Mouse (Mus musculus) left cerebral cortex, adult 11 months (tissue): ENCODE data around the gene Cacna2d1.

Experiments
- DNase-seq: peaks from one replicate; pipeline ENCODE4 v3.0.0; 2022; ENCODE audit warnings: low spot score

Gene Cacna2d1

GRCm38 (mm10) chr5:16277058-16277457 lies 342.6 kb downstream of the Cacna2d1 start:
- DNase-seq, result no peak

GRCm38 (mm10) chr5:16281229-16281628 lies 346.7 kb downstream of the Cacna2d1 start:
- DNase-seq, result no peak

GRCm38 (mm10) chr5:16293223-16293622 lies 358.7 kb downstream of the Cacna2d1 start:
- DNase-seq, result peak; percentile 12

- DNase-seq, result no peak
These were observed 359.3 kb downstream of the Cacna2d1 start for GRCm38 (mm10) chr5:16293825-16294224.

GRCm38 (mm10) chr5:16294708-16295107 lies 360.2 kb downstream of the Cacna2d1 start:
- no peak for DNase-seq

- DNase-seq, result no peak
These were observed 362.8 kb downstream of the Cacna2d1 start for GRCm38 (mm10) chr5:16297170-16297771.

- no peak for DNase-seq
These were observed 365.1 kb downstream of the Cacna2d1 start for GRCm38 (mm10) chr5:16299631-16300030.

GRCm38 (mm10) chr5:16309168-16310006 lies 374.9 kb downstream of the Cacna2d1 start:
- DNase-seq, result peak; percentile 41

- DNase-seq, result no peak
These were observed 379.8 kb downstream of the Cacna2d1 start for GRCm38 (mm10) chr5:16314242-16314641.

GRCm38 (mm10) chr5:16315983-16316390 lies 381.5 kb downstream of the Cacna2d1 start:
- DNase-seq, result no peak

GRCm38 (mm10) chr5:16317680-16318242 lies 383.3 kb downstream of the Cacna2d1 start:
- DNase-seq, result no peak

- no peak for DNase-seq
These were observed 392.1 kb downstream of the Cacna2d1 start for GRCm38 (mm10) chr5:16326610-16327009.

- no peak for DNase-seq
These were observed 410.9 kb downstream of the Cacna2d1 start for GRCm38 (mm10) chr5:16345393-16345792.

GRCm38 (mm10) chr5:16355816-16356215 lies 421.3 kb downstream of the Cacna2d1 start:
- no peak for DNase-seq

- DNase-seq, result no peak
These were observed 423.2 kb downstream of the Cacna2d1 start for GRCm38 (mm10) chr5:16357709-16358108.

GRCm38 (mm10) chr5:16362076-16362475 lies 427.6 kb downstream of the Cacna2d1 start:
- DNase-seq, result no peak

GRCm38 (mm10) chr5:16363171-16363570 lies 428.7 kb downstream of the Cacna2d1 start:
- no peak for DNase-seq

GRCm38 (mm10) chr5:16370706-16371105 lies 436.2 kb downstream of the Cacna2d1 start:
- DNase-seq, result no peak

GRCm38 (mm10) chr5:16373966-16374365 lies 439.5 kb downstream of the Cacna2d1 start:
- no peak for DNase-seq

- DNase-seq, result no peak
These were observed 441.9 kb downstream of the Cacna2d1 start for GRCm38 (mm10) chr5:16376329-16376908.

GRCm38 (mm10) chr5:16410011-16410410 lies 475.5 kb downstream of the Cacna2d1 start:
- DNase-seq, result no peak

- no peak for DNase-seq
These were observed 480.2 kb downstream of the Cacna2d1 start for GRCm38 (mm10) chr5:16414693-16415092.

GRCm38 (mm10) chr5:16417996-16418395 lies 483.5 kb downstream of the Cacna2d1 start:
- no peak for DNase-seq
